Mouse (Mus musculus): ENCODE results near the gene Zfr.

DNA sequence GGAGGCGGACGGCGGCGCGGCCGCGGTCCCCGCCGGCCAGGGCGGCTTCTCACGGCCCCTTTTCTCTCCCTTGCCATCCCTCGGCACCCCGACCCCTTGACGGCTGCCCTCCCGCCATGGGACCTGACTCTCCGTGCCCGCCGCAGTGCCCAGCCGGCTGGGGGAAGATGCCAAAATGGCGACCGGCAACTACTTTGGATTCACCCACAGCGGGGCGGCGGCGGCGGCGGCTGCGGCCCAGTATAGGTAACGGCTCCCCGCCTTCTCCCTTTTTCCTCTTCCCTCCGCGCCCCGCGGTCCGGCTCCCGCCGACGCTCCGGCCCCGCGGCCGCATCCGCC lies 431 bp downstream of the Zfr start:
- no peak for TF ChIP-seq CTCF (IDR thresholded peaks at IDR 0.05; ENCODE audit: low read depth, low read length)
- TF ChIP-seq POLR2AphosphoS5 (IDR thresholded peaks at IDR 0.05; ENCODE audit: insufficient replicate concordance, low read depth, low read length): no peak
- no peak for TF ChIP-seq GATA1 (IDR thresholded peaks at IDR 0.05; ENCODE audit: borderline replicate concordance, low read length)

All from G1E (cell line).